Mouse (Mus musculus) stomach, postnatal 0 days (tissue): ENCODE results near the gene Rptor.

Experiments
- CTCF ChIP-seq: IDR thresholded peaks from 2 replicates; pipeline ENCODE4 v1.5.1; 2016; ENCODE audit warnings: antibody characterized with exemption, low read depth, mild to moderate bottlenecking, moderate library complexity
- EP300 ChIP-seq: optimal IDR thresholded peaks from 2 replicates; pipeline ENCODE3; 2016; ENCODE audit warnings: antibody characterized with exemption

GRCm38 (mm10) chr11:119709239-119709638 lies 106.5 kb downstream of the Rptor start:
- no peak for TF ChIP-seq CTCF
- no peak for TF ChIP-seq EP300
